Mouse (Mus musculus) testis, adult 2 months (tissue): Measurements from ENCODE around the gene Klhl22. TPM values are rescaled to one million over a fixed set of nuclear protein-coding genes. Genes with fewer than 3 reads are reported as not detected.

ENCODE experiments used
- H3K27ac ChIP-seq: fragments of 200-500 bp; 2 replicates; pipeline ENCODE4 v1.5.1; 2012; ENCODE audit warnings: low read depth, low read length; ENCODE audit not compliant: control insufficient read depth, insufficient read depth
- H3K27me3 ChIP-seq: fragments of 200-500 bp; 2 replicates; pipeline ENCODE4 v1.6.1; 2012; ENCODE audit warnings: mild to moderate bottlenecking, low read length, moderate library complexity; ENCODE audit not compliant: control insufficient read depth, insufficient read depth
- H3K36me3 ChIP-seq: fragments of 200-500 bp; 2 replicates; pipeline ENCODE4 v1.6.1; 2012; ENCODE audit warnings: mild to moderate bottlenecking, low read length; ENCODE audit not compliant: control insufficient read depth, insufficient read depth
- H3K4me1 ChIP-seq: fragments of 200-500 bp; 2 replicates; pipeline ENCODE4 v1.6.1; 2012; ENCODE audit warnings: low read length; ENCODE audit not compliant: control insufficient read depth, insufficient read depth
- H3K4me3 ChIP-seq: fragments of 200-500 bp; 2 replicates; pipeline ENCODE4 v1.5.1; 2012; ENCODE audit warnings: low read depth, mild to moderate bottlenecking, low read length, moderate library complexity, mixed read lengths; ENCODE audit not compliant: control insufficient read depth
- CTCF ChIP-seq: fragments of 200-500 bp; IDR thresholded peaks from 2 replicates; pipeline ENCODE4 v1.5.1; 2012; ENCODE audit warnings: low read depth, mild to moderate bottlenecking, inconsistent platforms, low read length, moderate library complexity; ENCODE audit not compliant: control insufficient read depth, insufficient read depth, insufficient replicate concordance
- POLR2A ChIP-seq: fragments of 200-500 bp; IDR thresholded peaks from 2 replicates; pipeline ENCODE4 v1.6.1; 2012; ENCODE audit warnings: low read depth, mild to moderate bottlenecking, inconsistent platforms, low read length, moderate library complexity; ENCODE audit not compliant: control insufficient read depth
- polyA plus RNA-seq: library from polyadenylated mRNA; depleted of rRNA; stranded (reverse); fragments of >200 nt; gene quantifications from 2 replicates; pipeline ENCODE4 v1.2.3, GENCODE M21; 2012

The Klhl22 gene
- polyA plus RNA-seq, 1 experiment, result 9.1 TPM

GRCm38 (mm10) chr16:17802456-17802838 lies 43.0 kb downstream of the Klhl22 start:
- no peak overlapping the region for H3K27ac ChIP-seq
- H3K27me3 ChIP-seq, result no peaks in the 10 kb centered on the region
- no peaks in the 10 kb centered on the region for H3K36me3 ChIP-seq
- TF ChIP-seq CTCF (no peak), POLR2A (no peak)
- peaks cover 45% of the 10 kb centered on the region for H3K4me1 ChIP-seq
- H3K4me3 ChIP-seq, result no peak overlapping the region; the same call in 1 of the 2 replicates

- no peaks in the 10 kb centered on the region for H3K27me3 ChIP-seq
- no peak overlapping the region for H3K27ac ChIP-seq
- H3K4me1 ChIP-seq, result peaks cover 45% of the 10 kb centered on the region
- H3K36me3 ChIP-seq, result no peaks in the 10 kb centered on the region
- H3K4me3 ChIP-seq, result peak overlapping the region; percentile 9
- 0 out of 2 replicates have a peak, but pooled peaks have one; percentile 15 for TF ChIP-seq POLR2A
- TF ChIP-seq CTCF, result no peak
These were observed 43.6 kb downstream of the Klhl22 start for GRCm38 (mm10) chr16:17802839-17803674.

GRCm38 (mm10) chr16:17803675-17804448 lies 44.4 kb downstream of the Klhl22 start:
- Histone ChIP-seq H3K36me3 (no peaks in the 10 kb centered on the region), H3K27ac (no peak overlapping the region), H3K4me1 (peaks cover 45% of the 10 kb centered on the region), H3K27me3 (no peaks in the 10 kb centered on the region), H3K4me3 (peak overlapping the region; percentile 57)
- TF ChIP-seq POLR2A (no peak), CTCF (no peak)

GRCm38 (mm10) chr16:17804449-17804912 lies 45.1 kb downstream of the Klhl22 start:
- 0 out of 2 replicates have a peak, but pooled peaks have one; percentile 13 for TF ChIP-seq POLR2A
- no peak for TF ChIP-seq CTCF
- Histone ChIP-seq H3K4me1 (peaks cover 45% of the 10 kb centered on the region), H3K27me3 (no peaks in the 10 kb centered on the region), H3K27ac (no peak overlapping the region), H3K4me3 (peak overlapping the region; percentile 57), H3K36me3 (no peaks in the 10 kb centered on the region)

- no peaks in the 10 kb centered on the region for H3K27me3 ChIP-seq
- TF ChIP-seq CTCF (no peak), POLR2A (no peak)
- H3K27ac ChIP-seq, result no peak overlapping the region
- no peaks in the 10 kb centered on the region for H3K36me3 ChIP-seq
- H3K4me3 ChIP-seq, result no peak overlapping the region
- peaks cover 45% of the 10 kb centered on the region for H3K4me1 ChIP-seq
These were observed 45.6 kb downstream of the Klhl22 start for GRCm38 (mm10) chr16:17804982-17805381.

- Histone ChIP-seq H3K4me1 (peaks cover 45% of the 10 kb centered on the region), H3K27me3 (no peaks in the 10 kb centered on the region), H3K27ac (peak overlapping the region; percentile 83; the same call in 1 of the 2 replicates), H3K36me3 (no peaks in the 10 kb centered on the region), H3K4me3 (peak overlapping the region; percentile 89)
- no peak for TF ChIP-seq CTCF
- TF ChIP-seq POLR2A, result no peak; the same call in 1 of the 2 replicates
These were observed 47.3 kb downstream of the Klhl22 start for GRCm38 (mm10) chr16:17806581-17807191.
